ENCODE assay signal across 28 mouse cellular contexts in the genomic region with DNA sequence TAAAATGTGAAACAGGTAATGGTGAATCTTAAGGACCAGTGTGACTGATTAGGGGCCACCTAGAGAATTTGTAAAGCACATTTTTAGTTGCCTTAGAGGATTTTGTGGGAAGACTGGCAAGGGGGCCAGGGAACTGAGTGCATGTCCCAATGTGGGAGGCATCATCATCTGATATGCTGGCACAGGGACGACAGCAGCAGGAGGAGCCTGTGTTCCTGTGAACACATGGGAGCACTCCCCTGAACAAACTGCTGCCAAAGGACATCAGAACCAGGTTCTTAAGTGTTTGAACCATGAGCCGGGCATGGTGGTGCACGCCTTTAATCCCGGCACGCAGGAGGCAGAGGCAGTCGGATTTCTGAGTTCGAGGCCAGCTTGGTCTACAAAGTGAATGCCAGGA.
DNase-seq lines count a peak whose midpoint lies in the region; ATAC-seq and TF ChIP-seq lines count a peak whose summit lies in the region.
"Had no signal": no experiment of that assay in that cellular context is flagged by ENCODE, and none has a peak within 500 bp of the region (broad histone marks: within the 10 kb centered on the region; RNA-seq: fewer than 3 reads in every experiment).

No protein-coding gene starts in this region.

- no peak overlapping the region for H3K9ac ChIP-seq in midbrain, postnatal 0 days (replicated peaks; ENCODE audit: low read length, poor library complexity, severe bottlenecking)
- H3K9ac ChIP-seq: forebrain, postnatal 0 days; hindbrain, embryonic 15.5 days; limb, embryonic 12.5 days; liver, postnatal 0 days; midbrain, embryonic 13.5 days had no signal

- no peak for ATAC-seq in midbrain, postnatal 0 days (ENCODE audit: low FRiP score)
- ATAC-seq: activated CD4-positive, CD25-positive, alpha-beta regulatory T cell, adult 4 months; forebrain, postnatal 0 days; inflammation-experienced regulatory T-cells, adult 6 months; liver, postnatal 0 days; midbrain, embryonic 13.5 days had no signal

- H3K27me3 ChIP-seq in midbrain, postnatal 0 days (ENCODE audit: insufficient read depth, low read length), result no peaks in the 10 kb centered on the region
- H3K27me3 ChIP-seq: hindbrain, embryonic 15.5 days; limb, embryonic 12.5 days; midbrain, embryonic 13.5 days had no signal

- H3K9me3 ChIP-seq in midbrain, postnatal 0 days (ENCODE audit: low read length), result no peaks in the 10 kb centered on the region
- H3K9me3 ChIP-seq: hindbrain, embryonic 10.5 days; hindbrain, embryonic 15.5 days; midbrain, embryonic 13.5 days had no signal

- no peak overlapping the region for H3K4me2 ChIP-seq in midbrain, postnatal 0 days (ENCODE audit: low read depth, low read length, poor library complexity, severe bottlenecking)
- H3K4me2 ChIP-seq: hindbrain, embryonic 15.5 days; limb, embryonic 12.5 days; midbrain, embryonic 13.5 days had no signal

- no peak overlapping the region for H3K27ac ChIP-seq in midbrain, postnatal 0 days (ENCODE audit: low read depth, low read length)
- H3K27ac ChIP-seq: hindbrain, embryonic 10.5 days; hindbrain, embryonic 15.5 days; limb, embryonic 12.5 days; macrophage; midbrain, embryonic 13.5 days had no signal

- H3K36me3 ChIP-seq in midbrain, postnatal 0 days (ENCODE audit: insufficient read depth, low read length), result no peaks in the 10 kb centered on the region
- H3K36me3 ChIP-seq: hindbrain, embryonic 10.5 days; hindbrain, embryonic 15.5 days; limb, embryonic 12.5 days; midbrain, embryonic 13.5 days had no signal

- WGBS in midbrain, postnatal 0 days, result 82% methylated on average over 7 of the region's 7 CpGs

- H3K4me1 ChIP-seq in midbrain, postnatal 0 days (ENCODE audit: insufficient read depth, low read length), result no peaks in the 10 kb centered on the region
- H3K4me1 ChIP-seq: hindbrain, embryonic 10.5 days; hindbrain, embryonic 15.5 days; limb, embryonic 12.5 days; midbrain, embryonic 13.5 days had no signal

- no peak overlapping the region for H3K4me3 ChIP-seq in midbrain, postnatal 0 days (ENCODE audit: low read depth, low read length)
- H3K4me3 ChIP-seq: erythroblast, embryonic 14.5 days; hindbrain, embryonic 10.5 days; hindbrain, embryonic 15.5 days; limb, embryonic 12.5 days; midbrain, embryonic 13.5 days had no signal

- no peak for TF ChIP-seq CTCF in midbrain, postnatal 0 days (IDR thresholded peaks at IDR 0.05)

- peak; percentile 36 for DNase-seq in cerebellum, adult 9-11 months
- no peak for DNase-seq in cerebellum, postnatal 36 days
- peak; percentile 75 for DNase-seq in brain, adult 2 months (ENCODE audit: low read depth, low spot score)
- peak; percentile 62 for DNase-seq in layer of hippocampus, adult 11-12 months (ENCODE audit: low spot score)
- DNase-seq in layer of hippocampus, adult 9-11 months, result peak; percentile 85
- no peak for DNase-seq in midbrain, postnatal 0 days (ENCODE audit: low spot score)
- DNase-seq in MN1 (ENCODE audit: low spot score), result no peak
- DNase-seq: adrenal gland, adult 2 months; adrenal gland, postnatal 36 days; B cell, adult 2 months; forebrain, postnatal 0 days; gastrocnemius, postnatal 14 days; heart, postnatal 14 days; kidney, adult 2 months; kidney, postnatal 36 days; liver, postnatal 0 days; retina, postnatal 1 day; spleen, adult 18-20 months; thymus, adult 18-20 months; thymus, postnatal 25 days had no signal

Comparison
In these comparisons a context has a peak if more than half of its experiments do, and no peak if none do; other contexts are left out.
1. DNase-seq: peak in cerebellum, adult 9-11 months (single experiment), brain, adult 2 months (single experiment), layer of hippocampus, adult 11-12 months (single experiment) and layer of hippocampus, adult 9-11 months (single experiment); none in cerebellum, postnatal 36 days (0 of 2), midbrain, postnatal 0 days (single experiment) and MN1 (single experiment).